Mouse (Mus musculus): ENCODE measurements around the gene Denr.

GRCm38 (mm10) chr5:123890987-123891386 is 16.0 kb upstream of the Denr start:
- TF ChIP-seq EP300 (optimal IDR thresholded peaks at IDR 0.05): no peak
- no peak for TF ChIP-seq CTCF (IDR thresholded peaks at IDR 0.05; ENCODE audit: low read depth)

Data from stomach, postnatal 0 days (tissue).